Mouse (Mus musculus) hindbrain, embryonic 12.5 days (tissue): ENCODE data around the gene Aqp8. TPM values are rescaled to one million over a fixed set of nuclear protein-coding genes. Genes with fewer than 3 reads are reported as not detected.

ENCODE experiments used
- ATAC-seq: fragments of 200-750 bp; cut with Nextera tagmentation; 2 replicates; pipeline ENCODE4 v1.8.0; 2017; ENCODE audit warnings: moderate TSS enrichment; ENCODE audit not compliant: low FRiP score
- H3K27ac ChIP-seq: fragments of 300-500 bp; sonication (generic); 2 replicates; pipeline ENCODE4 v1.5.1; 2016; ENCODE audit warnings: mild to moderate bottlenecking
- H3K27me3 ChIP-seq: fragments of 300-500 bp; sonication (generic); 2 replicates; pipeline ENCODE4 v1.6.1; 2016; ENCODE audit warnings: mild to moderate bottlenecking
- H3K36me3 ChIP-seq: fragments of 300-500 bp; sonication (generic); 2 replicates; pipeline ENCODE4 v1.6.1; 2016; ENCODE audit warnings: mild to moderate bottlenecking
- H3K4me1 ChIP-seq: fragments of 300-500 bp; sonication (generic); 2 replicates; pipeline ENCODE4 v1.6.1; 2016
- H3K4me2 ChIP-seq: fragments of 300-500 bp; sonication (generic); replicated peaks from 2 replicates; pipeline ENCODE4 v1.6.1; 2016; ENCODE audit warnings: mild to moderate bottlenecking
- H3K4me3 ChIP-seq: fragments of 300-500 bp; sonication (generic); 2 replicates; pipeline ENCODE4 v1.5.1; 2016; ENCODE audit warnings: mild to moderate bottlenecking
- H3K9ac ChIP-seq: fragments of 300-500 bp; sonication (generic); 2 replicates; pipeline ENCODE4 v1.6.1; 2016; ENCODE audit warnings: mild to moderate bottlenecking, moderate library complexity
- H3K9me3 ChIP-seq: fragments of 300-500 bp; sonication (generic); replicated peaks from 2 replicates; pipeline ENCODE4 v1.6.1; 2016; ENCODE audit warnings: mild to moderate bottlenecking
- WGBS: fragments of 180-500 bp; shearing (Covaris S2); methylation state at CpG from one replicate; pipeline ENCODE4 v1.1.7; 2016; 5-methylcytosine and 5-hydroxymethylcytosine counted together
- polyA plus RNA-seq: library from polyadenylated mRNA; unstranded; fragments of >200 nt; fragmentation: Nextera tagmentation; extraction: Ambion mirVana; gene quantifications from 2 replicates; pipeline ENCODE4 v1.2.1, GENCODE M21; 2016

Gene Aqp8
- polyA plus RNA-seq, 1 experiment from 2014 or later: 0.53 TPM

DNA sequence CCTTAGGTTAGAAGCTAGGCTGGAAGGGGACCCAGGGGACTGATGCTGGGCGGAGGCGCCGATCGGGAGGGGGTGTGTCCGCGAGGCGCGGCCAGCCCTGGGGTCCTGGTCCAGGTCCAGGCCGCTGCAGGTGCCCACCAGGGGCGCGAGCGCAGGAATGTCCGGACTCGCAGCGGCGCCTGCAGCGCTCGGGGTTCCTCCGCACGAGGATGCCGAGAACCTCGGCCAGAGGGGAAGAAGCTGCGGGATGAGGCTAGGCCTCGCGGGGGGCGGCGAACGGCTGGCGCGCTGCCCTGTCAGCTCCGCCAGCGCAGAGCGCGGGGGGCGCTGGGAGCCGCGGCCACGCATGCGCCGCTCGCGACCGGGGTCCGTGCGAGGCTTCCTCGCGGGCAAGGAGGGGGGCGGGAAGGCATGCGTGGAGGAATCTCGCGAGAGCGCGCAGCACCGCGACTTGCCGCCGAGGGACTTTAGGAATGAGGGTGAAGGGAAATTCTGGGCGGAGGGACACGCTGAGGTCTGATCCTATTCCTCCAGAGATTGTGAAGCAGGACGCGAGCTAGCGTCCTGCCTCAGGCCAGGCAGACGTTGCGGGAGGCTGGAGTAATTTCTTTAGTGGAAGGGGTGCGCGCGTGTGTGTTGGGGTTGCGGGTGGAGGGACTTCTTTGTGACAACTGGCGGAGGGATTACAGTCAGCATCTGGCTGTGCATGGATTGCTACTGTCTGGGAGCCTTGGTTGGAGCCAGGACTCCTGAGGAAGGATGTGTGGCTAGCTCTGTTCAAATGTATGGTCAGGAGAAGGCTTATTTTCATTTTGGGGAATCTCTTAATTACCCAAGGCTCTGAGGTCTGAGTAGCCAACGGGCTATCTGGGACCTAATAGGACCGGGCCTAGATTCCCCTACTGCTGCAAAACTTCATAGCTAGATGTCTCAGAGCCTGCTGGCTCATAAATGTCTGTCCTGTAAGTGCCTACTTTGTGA is 38.4 kb downstream of the Aqp8 start, which contains the start of gene Zkscan2:
TSS of gene Zkscan2 (minus strand) at position 211 of the 981 bp plus-strand sequence.
- peak; percentile 96 for ATAC-seq
- H3K9ac ChIP-seq: peak within 1 kb of the TSS; percentile 88
- peak within 1 kb of the TSS; percentile 93 for H3K27ac ChIP-seq
- peak within 1 kb of the TSS; percentile 89 for H3K4me2 ChIP-seq
- no peaks in the 10 kb centered on the region for H3K27me3 ChIP-seq
- H3K4me1 ChIP-seq: peaks cover 22% of the 10 kb centered on the region
- H3K9me3 ChIP-seq: no peaks in the 10 kb centered on the region
- 2% methylated on average over 64 of the region's 71 CpGs for WGBS
- peak within 1 kb of the TSS; percentile 75 for H3K4me3 ChIP-seq
- peaks cover 12% of the 10 kb centered on the region for H3K36me3 ChIP-seq

DNA sequence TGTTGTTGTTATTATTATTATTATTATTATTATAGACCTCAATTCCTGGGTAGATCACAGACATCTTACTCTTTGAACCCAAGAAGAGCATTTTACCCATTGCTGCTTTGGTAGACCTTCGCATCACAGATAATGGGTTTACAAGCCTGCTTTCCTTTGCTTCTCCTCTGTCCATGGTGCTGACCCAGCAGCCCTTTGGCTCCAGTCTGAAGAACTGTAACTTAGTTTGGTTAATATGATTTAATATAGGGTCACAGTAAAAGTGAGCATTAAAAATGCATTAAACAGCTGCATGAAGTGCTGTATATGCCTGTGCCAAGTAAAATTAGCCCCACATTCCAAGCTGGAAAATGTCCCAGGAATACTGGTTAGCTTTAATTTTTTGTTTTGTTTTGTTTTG is 41.3 kb downstream of the Aqp8 start:
- H3K36me3 ChIP-seq: no peaks in the 10 kb centered on the region
- ATAC-seq: no peak
- H3K27me3 ChIP-seq: no peaks in the 10 kb centered on the region
- peaks cover 18% of the 10 kb centered on the region for H3K4me1 ChIP-seq
- H3K9ac ChIP-seq: no peak overlapping the region
- H3K9me3 ChIP-seq: peaks cover 9% of the 10 kb centered on the region; the same call in 1 of the 2 replicates
- H3K4me3 ChIP-seq: no peak overlapping the region
- H3K4me2 ChIP-seq: no peak overlapping the region
- WGBS: 48% methylated on average over 1 of the region's 1 CpGs
- H3K27ac ChIP-seq: no peak overlapping the region

- Histone ChIP-seq H3K9me3 (peaks cover 9% of the 10 kb centered on the region; the same call in 1 of the 2 replicates), H3K4me2 (no peak overlapping the region), H3K9ac (no peak overlapping the region), H3K36me3 (no peaks in the 10 kb centered on the region), H3K4me1 (no peaks in the 10 kb centered on the region), H3K4me3 (no peak overlapping the region), H3K27me3 (no peaks in the 10 kb centered on the region), H3K27ac (no peak overlapping the region)
- no peak for ATAC-seq
- 76% methylated on average over 7 of the region's 7 CpGs for WGBS
Measured at GRCm38 (mm10) chr7:123507946-123508345, 45.9 kb downstream of the Aqp8 start.

Other genes with a start within 250 kb of the Aqp8 start
- gene Slc5a11, start 247.5 kb upstream of the Aqp8 start, polyA plus RNA-seq: not detected in 2 replicates
- gene Lcmt1, start 92.5 kb upstream of the Aqp8 start, polyA plus RNA-seq: 62.1 and 63.3 TPM in 2 replicates
- gene Arhgap17, start 92.4 kb upstream of the Aqp8 start, polyA plus RNA-seq: 23.7 and 25.2 TPM in 2 replicates
- 11.2 and 12.1 TPM in 2 replicates for gene Zkscan2, start 38.2 kb downstream of the Aqp8 start, polyA plus RNA-seq